Mouse (Mus musculus): ENCODE results near the gene Sh2b1.
A peak's percentile ranks its signal among the peaks of the same experiment; 100 is the strongest.

Sh2b1 gene

DNA sequence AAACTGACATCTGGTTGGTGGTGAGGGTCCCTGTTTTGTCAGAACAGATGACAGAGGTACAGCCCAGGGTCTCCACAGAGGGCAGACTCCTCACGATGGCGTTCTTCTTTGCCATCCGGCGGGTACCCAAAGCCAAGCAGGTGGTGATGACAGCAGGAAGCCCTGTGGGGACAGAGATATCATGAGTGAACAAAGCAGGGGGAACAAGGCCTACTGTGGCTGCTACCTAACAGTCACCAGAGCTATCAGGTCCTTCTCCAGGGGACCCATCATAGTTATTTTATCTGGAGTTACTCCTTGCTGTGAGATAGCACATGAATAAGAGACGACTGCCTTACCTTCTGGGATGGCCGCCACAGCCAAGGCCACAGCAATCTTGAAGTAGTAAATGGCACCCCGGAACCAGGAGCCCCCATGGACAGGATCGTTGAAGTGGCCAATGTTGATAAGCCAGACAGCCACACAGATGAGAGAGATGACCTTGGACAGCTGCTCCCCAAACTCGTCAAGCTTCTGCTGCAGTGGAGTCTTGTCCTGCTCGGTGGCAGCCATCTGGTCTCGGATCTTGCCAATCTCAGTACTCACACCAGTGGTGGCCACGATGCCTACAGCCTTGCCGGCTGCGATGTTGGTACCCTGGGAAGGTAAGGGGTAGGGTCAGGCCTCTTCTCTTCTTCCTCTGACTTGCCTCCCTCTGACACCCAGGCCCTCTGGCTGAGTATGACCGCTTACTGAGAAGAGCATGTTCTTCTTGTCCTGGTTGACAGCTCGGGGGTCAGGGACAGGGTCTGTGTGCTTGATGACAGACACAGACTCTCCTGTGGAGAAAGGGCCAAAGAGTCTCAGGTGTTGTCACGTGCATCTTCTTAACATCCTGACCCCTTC, 18.6 kb downstream of the Sh2b1 start:
- DNase-seq (ENCODE audit: low read depth): no peak

DNA sequence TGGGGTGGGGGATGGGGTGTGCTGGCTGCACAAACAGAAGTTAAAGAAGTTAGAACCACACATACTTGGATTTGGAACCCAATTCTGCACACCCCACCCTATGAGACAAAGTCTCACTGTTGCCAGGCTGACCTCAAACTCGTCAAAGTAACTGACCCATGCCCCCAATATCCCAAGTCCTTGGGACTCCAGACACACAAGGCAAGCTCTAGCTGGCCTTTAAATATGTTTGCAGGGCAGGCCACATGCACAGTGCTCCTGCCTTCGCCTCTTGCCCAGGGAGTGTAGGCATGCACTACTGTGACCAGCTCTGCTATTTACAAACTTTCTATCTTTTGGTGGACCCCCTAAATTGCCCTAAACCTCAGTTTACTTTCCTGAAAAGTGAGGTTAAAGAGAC, 20.0 kb downstream of the Sh2b1 start:
- no peak for DNase-seq (ENCODE audit: low read depth)

DNA sequence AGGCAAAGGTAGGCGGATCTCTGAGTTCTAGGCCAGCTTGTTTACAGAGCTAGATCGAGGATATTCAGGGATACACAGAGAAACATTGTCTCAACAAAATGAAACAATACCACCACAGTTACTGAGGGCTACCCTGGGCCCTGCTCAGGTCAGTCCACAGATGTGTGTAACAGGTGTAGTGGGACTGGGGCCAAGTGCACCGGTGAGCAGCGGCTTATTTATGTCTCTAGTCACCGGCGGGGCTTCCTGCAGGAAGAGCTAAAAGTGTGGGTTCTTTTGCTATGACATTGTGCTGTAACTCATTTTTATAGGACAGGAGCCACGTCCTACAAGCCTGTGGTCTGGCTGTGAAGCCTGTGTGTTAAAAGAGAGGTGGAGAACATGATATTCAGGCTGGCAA, 21.4 kb downstream of the Sh2b1 start:
- DNase-seq (ENCODE audit: low read depth): no peak

DNA sequence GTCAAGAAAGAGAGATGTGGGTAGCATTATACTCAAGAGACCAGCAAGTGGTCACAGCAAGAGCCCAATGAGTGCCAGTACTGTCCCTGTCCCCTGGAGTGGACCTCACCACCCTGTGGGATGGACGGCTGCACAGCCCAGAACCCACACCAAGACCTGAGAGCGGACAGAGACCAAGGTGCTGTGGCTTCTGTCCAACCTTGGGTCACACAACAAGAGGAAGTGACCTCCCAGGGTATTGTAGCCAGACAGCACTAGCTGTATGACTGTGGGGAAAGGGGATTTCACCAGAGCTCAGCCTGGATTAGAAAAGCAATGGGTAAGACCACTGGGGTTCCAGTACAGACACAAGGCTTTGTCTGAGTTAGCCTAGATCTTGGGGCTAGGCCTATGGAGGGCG, 23.0 kb downstream of the Sh2b1 start:
- no peak for DNase-seq (ENCODE audit: low read depth)

DNA sequence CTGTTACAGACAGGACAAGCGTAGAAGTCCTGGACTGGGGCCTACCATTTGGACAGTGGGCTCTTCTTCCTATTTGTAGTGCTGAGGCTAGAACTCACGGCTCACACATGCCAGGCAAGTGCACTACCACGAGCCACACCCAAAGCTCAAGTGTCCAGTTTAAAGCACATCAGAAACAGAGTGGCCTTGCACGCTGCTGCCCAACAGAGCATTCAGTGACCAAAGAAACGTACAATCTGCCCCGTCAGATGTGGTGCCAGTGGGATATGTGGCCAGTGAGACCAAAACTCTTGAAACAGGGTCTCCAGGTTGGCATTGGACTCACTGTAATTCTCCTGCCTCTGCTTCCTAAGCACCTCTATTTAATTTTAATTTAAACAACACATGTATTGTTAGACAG, 24.6 kb downstream of the Sh2b1 start:
- DNase-seq (ENCODE audit: low read depth): no peak

DNA sequence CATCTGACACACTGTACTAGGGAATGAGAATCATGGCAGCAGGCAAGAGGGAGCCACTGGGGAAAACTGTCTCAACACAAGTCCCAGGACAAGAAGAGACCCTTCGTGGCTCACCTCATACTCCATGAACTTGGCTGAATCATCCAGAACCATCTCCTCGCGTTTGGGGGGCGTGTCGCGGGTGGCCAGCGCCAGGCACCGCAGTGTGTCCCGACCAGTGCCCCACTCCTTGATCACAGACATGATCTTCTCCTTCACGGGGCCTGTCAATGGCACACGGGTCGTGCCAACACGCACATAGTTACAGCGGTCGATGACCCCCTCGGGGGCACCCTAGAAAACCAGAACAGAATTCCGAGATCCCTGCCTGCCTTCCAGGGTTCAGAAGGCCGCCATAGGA, 25.2 kb downstream of the Sh2b1 start:
- DNase-seq (ENCODE audit: low read depth): no peak

DNA sequence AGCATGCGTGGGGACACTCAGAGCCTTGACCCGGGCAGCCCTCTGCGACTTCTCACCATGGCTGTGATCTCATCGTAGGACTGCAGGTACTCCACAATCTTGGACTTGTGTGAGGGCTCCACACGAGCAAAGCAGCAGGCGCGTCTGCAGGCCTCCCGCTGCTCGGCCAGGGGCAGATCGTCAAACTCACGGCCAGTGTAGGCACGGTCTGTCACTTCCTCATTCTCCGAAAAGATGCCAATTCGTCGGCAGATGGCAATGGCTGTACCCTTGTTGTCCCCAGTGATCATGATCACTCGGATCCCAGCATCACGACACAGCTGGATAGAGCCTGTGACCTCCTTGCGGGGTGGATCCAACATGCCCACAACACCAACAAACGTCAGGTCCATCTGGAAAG, 26.7 kb downstream of the Sh2b1 start:
- DNase-seq (ENCODE audit: low read depth): no peak

DNA sequence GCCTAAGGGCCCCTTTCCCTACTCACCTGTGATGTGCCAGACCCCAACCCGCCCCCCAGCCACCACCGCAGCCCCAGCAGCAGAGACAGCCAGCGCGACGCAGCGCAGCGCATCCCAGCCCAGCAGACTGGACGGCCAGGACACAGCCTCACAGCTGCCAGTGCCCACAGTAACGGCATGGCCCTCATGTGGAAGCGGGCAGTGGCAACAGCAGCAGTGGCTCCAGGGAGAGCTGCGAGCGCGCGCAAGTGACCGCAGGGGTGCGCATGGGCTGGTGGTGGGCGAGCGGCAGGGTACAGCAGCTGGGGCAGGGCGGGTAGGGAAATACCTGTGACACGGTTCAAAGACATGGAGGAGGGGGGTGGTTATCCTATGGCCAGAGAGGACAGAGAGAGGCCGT, 29.0 kb downstream of the Sh2b1 start:
- no peak for DNase-seq (ENCODE audit: low read depth)

DNA sequence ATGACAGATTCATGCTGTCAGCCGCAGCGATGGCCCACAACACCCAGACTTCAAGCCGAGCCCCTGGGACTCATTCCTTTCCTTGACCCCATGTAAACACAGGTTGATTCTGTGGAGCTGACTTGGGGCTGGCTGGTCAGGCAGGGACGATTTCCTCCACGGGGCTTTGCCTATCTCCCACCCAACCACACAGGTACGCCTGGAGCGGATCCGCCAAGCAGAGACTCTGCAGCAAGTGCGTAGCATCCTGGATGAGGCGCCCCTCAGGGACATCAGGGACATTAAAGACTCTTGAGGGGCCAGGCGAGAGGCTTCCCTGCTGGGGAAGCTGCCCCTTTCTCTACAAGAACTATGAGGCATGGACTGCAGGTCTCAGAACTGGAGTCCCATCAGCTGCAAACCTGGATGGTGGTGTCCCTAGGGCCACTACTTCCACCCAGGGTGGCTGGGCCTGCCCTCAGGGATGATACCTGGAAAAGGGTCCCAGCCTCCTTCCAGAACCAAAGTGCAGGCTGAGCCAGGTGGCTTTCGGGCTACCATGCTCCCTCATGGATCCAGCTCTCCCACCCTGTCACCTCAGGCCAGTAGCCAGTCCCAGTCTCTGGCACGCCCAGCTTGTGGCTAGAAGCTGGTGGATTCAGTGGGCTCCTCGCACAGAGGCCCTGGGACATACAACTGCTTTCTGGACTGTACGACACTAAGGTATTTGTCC, 30.0 kb downstream of the Sh2b1 start:
- DNase-seq (ENCODE audit: low read depth): no peak

DNA sequence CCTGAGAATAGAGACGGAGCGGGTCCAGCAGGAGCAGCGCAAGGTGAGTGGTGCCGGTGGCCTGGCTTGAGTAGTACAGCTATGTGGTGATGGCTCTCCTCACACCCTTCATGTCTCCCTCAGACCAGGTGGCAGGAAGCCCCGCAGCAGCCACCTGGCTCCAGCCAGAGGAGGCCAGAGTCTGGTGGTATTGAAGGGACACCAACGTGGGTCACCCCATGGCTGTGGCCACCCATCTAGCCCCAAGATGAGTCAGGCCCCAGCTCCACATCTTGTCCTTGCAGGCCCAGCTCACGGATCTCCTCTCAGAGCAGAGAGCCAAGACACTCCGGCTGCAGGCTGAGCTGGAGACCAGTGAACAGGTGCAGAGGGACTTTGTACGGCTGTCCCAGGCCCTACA, 30.7 kb downstream of the Sh2b1 start:
- DNase-seq (ENCODE audit: low read depth): no peak

DNA sequence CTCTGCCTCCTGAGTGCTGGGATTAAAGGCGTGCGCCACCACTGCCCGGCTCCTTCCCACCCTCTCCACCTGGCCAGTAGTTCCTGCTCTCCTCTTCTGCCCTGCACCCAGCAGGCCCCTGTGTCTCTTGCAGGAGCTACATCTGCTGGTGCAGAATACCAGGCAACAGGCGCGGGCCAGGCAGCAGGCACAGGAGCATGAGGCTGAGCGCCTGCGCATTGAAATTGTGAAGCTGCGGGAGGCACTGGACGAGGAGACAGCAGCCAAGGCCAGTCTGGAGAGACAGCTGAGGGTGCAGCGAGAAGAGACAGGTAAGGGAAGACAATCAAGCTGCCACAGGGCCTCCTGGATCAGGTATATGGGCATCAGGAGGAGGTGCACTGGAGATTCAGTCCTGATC, 31.2 kb downstream of the Sh2b1 start:
- DNase-seq (ENCODE audit: low read depth): no peak

DNA sequence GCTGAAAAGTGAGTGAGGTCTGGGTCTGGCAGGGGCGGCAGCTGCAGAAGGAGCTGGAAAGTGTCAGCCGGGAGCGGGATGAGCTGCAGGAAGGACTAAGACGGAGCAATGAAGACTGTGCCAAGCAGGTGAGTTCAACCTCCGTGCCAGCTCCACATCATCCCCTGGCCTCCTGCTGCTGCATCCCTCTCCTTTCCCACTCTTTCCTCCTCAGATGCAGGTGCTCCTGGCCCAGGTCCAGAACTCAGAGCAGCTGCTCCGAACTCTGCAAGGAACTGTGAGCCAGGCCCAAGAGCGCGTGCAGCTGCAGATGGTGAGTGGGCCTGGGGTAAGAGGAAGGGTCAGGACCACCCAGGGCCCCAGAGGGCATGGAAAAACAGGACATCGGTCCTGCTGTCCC, 35.1 kb downstream of the Sh2b1 start:
- no peak for DNase-seq (ENCODE audit: low read depth)

DNA sequence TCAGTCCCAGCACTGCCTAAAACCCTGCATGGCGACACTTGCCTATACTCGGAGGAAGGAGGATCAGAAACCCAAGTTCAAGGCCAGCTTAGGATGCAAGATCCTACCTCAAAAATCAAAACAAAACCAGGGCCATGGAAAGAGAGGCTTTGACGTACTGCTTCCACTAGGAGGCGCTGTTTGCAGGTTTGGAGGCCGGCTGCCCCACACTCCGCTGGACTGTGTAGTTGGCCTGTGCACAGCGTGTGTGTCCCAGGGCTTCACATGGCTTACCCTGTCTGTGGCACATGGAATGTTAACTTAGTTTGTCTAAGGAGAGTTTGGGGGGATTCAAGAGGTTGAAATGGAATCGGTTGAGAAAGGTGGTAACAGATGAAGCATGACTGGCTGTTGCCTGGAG, 38.4 kb downstream of the Sh2b1 start:
- DNase-seq (ENCODE audit: low read depth): peak; percentile 87

DNA sequence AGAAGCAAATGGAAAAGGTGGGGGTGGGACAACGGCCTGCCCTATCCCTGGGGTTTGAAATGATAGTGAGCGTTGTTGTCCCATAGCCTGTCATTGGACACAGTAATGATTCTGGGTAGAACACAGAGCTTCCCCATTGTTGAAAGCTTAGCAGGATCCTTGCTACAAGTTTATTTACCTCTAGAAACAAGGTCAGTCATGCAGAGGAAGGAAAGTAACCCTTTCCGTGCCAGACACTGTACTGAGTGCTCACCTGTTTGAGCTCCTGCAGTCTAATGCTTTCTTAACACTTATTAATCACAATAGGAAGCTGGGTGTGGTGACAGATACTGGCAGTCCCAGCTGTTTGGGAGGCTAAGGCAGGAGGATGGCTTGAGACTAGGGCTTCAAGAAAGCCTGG, 39.4 kb downstream of the Sh2b1 start:
- DNase-seq (ENCODE audit: low read depth): no peak

DNA sequence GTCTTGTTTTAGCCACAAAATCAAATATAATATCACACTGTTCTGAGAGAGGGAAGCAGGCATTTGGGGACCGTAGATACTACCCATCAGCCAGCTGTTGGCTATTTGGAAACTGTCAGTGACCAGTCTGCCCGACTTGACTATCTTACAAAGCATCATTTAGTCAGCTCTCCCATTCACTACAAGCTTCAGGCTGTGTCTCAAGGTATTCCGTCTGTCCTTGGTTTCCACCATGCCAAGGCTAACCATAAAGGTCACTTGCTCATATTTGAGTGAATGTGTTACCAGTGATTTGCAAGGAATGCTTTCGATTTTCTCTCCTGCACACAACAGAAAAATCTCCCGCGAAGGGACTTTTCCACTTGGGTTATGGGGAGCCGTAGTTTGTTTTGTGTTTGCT, 40.5 kb downstream of the Sh2b1 start:
- no peak for DNase-seq (ENCODE audit: low read depth)

DNA sequence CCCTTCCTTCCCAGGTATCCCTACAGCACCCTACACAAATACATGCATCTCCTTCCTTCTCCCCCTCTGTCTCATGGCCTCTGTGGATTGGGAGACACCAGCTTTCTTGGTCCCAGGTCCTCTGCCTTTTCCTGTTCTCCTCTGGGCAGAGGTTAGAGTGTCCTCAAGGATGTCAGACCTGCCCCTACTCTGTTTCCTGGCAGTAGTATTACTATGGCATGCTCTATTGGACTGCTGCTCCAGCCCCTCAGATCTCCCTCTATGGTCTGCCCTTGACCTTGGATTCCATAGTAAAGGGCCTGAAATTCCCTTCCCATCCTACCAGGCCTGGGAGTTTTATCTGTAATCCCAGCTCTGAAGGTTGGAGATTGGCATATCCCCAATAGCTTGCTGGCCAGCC, 45.1 kb downstream of the Sh2b1 start:
- no peak for DNase-seq (ENCODE audit: low read depth)

DNA sequence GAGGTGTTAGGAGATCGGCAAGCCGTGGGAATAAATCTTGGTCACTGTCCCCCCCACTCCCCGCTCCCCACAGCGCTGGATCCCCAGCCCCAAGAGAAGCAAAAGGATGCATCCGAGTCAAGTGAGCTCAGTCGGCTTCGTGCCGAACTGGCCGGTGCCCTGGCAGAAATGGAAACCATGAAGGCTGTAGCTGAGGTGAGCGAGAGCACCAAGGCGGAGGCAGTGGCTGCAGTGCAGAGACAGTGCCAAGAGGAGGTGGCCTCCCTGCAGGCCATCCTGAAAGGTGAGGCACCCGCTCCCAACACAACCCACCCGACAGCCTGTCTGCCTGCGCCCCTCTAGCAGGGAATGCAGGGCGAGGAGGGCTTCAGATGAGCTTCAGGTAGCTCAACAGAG, 45.7 kb downstream of the Sh2b1 start:
- DNase-seq (ENCODE audit: low read depth): no peak

DNA sequence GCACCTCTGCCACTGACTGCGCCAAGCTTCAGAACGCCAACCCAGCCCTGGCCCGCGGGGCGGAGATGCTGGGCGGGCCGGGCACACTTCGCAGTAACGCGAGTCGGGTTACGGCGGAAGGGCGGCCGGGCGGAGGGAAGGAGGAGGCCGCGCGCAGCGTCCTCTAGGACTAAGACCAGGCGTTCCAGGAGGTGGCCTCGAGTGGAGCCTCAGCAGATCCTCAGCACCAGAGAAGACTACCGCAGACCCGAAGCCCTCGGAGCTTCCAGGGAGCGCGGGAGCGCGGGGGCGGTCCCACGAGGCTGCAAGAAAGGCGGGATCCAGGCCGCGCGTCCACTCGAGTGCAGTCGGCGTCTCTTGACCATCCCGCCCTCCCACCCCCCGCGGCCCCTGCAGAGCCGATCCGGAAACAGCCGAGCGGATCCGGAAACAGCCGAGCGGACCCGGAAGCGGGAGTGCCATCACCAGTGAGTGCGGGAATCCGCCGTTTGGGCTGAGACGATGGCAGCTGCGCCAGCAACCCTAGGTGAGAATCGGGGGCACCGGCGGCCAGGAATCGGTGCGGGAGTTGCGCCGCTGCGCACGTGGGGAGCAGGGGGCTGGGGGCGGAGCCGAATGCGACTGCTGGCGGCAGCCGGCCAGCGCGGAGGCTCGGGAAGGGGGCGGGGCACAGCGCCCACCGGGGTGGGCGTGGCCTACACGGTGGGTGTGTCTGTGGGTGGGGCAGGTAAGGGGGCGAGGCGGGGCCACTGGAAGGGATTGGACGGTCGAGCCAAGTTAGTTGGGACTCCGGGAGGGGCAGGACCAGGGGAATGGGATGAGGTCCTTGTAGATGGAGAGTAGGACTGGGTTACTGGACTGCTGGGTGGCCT, 46.4 kb downstream of the Sh2b1 start, which contains the start of gene Rabep2:
Gene Rabep2 (plus strand): TSS at position 129 of the 872 bp plus-strand sequence.
- peak; percentile 90 for DNase-seq (ENCODE audit: low read depth)

DNA sequence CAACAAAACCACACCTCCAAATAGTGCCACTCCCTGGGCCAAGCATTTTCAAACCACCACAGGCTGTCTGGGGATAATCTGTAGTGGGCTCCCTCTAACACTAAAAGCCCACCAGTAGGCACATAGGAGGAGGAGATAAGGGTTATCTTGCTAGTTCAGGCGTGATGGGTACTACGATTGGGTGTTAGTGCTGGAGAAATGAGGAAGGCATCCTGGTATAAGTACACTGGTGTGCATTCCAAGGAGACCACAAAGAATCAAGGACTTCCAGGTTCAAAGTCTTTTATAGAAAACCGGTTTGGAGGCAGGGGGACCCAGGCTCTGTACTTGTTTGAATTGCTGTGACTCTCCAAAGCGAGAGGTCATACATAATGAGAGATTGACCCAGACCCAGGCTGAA, 47.1 kb downstream of the Sh2b1 start:
- no peak for DNase-seq (ENCODE audit: low read depth)

DNA sequence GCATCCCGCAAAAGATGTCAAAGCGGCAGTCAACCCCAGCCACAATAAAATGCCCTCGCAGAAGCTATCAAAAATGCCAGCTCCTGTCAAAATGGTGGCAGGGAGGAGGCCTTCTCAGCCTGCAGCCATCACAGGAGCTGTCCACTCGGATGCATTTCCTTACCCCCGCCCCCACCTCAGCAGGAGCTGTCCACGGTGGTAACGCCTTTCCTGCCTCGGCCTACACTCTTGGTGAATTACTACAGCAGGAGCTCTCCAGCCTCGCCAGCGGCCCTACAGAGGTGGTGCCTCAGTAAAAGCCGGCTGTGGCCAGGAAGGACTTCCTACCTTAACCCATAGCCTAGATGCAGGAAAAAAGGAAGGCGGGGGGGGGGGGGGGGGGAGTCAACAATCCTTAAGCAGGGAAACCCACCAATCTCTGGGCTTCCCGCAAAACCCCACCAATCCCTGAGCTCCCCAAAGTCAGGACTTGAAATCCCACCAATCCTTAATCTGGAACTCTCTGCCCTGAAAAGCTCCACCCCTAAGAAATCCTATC, 47.8 kb downstream of the Sh2b1 start:
- DNase-seq (ENCODE audit: low read depth): no peak

DNA sequence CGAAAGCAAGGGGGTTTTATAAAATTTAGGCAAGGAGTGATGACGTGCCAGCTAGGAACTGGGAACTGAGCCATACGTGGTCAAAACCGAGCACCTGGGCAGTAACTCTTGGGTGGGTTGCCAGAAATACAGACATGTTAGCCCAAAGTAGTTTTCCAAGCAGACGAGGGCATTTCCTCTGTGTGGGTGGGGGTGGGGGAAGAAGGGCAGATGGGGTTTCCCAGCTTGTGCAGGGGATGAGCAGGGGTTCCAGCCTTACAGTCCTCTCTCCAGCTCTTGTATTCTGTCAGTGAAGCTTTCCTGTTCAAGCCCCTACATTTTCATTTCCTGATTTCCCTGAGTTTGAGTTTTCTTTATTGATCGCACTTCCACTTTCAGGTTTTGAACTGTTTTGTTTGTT, 51.1 kb downstream of the Sh2b1 start:
- peak; percentile 20 for DNase-seq (ENCODE audit: low read depth)

DNA sequence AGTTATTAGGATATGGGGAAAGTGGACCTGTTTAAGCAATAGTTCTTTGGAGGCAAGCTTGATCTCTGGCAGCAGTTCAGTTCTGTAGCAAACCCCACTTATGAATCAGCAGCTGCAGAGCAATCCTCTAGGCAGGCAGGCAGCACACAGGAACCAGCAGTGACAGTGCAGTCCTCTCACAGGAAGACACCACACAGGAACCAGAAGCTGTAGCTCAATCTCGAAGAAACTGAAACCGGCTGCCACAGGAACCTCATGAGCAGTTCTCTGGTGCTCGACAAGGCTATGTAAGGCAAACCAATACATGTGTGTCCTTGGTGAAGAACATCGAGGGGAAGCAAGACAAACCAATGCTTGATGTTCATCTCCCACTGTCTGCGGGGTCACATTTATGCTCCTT, 53.5 kb downstream of the Sh2b1 start:
- DNase-seq (ENCODE audit: low read depth): peak; percentile 53

Measured in induced T-regulatory cell, adult 2 months (primary cell).